Mouse (Mus musculus) liver, postnatal 0 days (tissue): Measurements from ENCODE around the gene Ube2t. TPM values are rescaled to one million over a fixed set of nuclear protein-coding genes. Genes with fewer than 3 reads are reported as not detected.

ENCODE experiments used
- ATAC-seq: fragments of 200-750 bp; cut with Nextera tagmentation; 2 replicates; pipeline ENCODE4 v1.8.0; 2017; ENCODE audit warnings: mild to moderate bottlenecking, moderate library complexity
- DNase-seq: peaks from one replicate; pipeline ENCODE4 v3.0.0-alpha.2; 2016
- H3K27ac ChIP-seq: fragments of 300-500 bp; sonication (generic); 2 replicates; pipeline ENCODE4 v1.5.1; 2014; ENCODE audit warnings: antibody characterized with exemption, moderate library complexity, mild to moderate bottlenecking, low read depth
- H3K27me3 ChIP-seq: fragments of 300-500 bp; sonication (generic); 2 replicates; pipeline ENCODE4 v1.6.1; 2014; ENCODE audit warnings: low read length, control low read depth, mixed read lengths; ENCODE audit not compliant: insufficient read depth
- H3K36me3 ChIP-seq: fragments of 300-500 bp; sonication (generic); replicated peaks from 2 replicates; pipeline ENCODE4 v1.6.1; 2014; ENCODE audit warnings: mild to moderate bottlenecking, control low read depth, low read length, moderate library complexity, mixed read lengths; ENCODE audit not compliant: insufficient read depth
- H3K4me1 ChIP-seq: fragments of 300-500 bp; sonication (generic); 2 replicates; pipeline ENCODE4 v1.6.1; 2014; ENCODE audit warnings: antibody characterized with exemption, mild to moderate bottlenecking, control low read depth; ENCODE audit not compliant: insufficient read depth
- H3K4me2 ChIP-seq: fragments of 300-500 bp; sonication (generic); 2 replicates; pipeline ENCODE4 v1.6.1; 2014; ENCODE audit warnings: low read depth, mild to moderate bottlenecking, low read length, moderate library complexity, mixed read lengths
- H3K4me3 ChIP-seq: fragments of 300-500 bp; sonication (generic); 2 replicates; pipeline ENCODE4 v1.5.1; 2014; ENCODE audit warnings: low read depth, low read length
- H3K9ac ChIP-seq: fragments of 300-500 bp; sonication (generic); replicated peaks from 2 replicates; pipeline ENCODE4 v1.6.1; 2014; ENCODE audit warnings: mild to moderate bottlenecking, moderate library complexity
- H3K9me3 ChIP-seq: fragments of 300-500 bp; sonication (generic); 2 replicates; pipeline ENCODE4 v1.6.1; 2016; ENCODE audit warnings: mild to moderate bottlenecking, control low read depth, low read length, mixed read lengths
- CTCF ChIP-seq: sonication (generic); IDR thresholded peaks from 2 replicates; pipeline ENCODE4 v1.5.1; 2016; ENCODE audit warnings: antibody characterized with exemption, low read depth
- EP300 ChIP-seq: IDR thresholded peaks from 2 replicates; pipeline ENCODE4 v1.6.1; 2016; ENCODE audit warnings: antibody characterized with exemption, low read depth, mild to moderate bottlenecking
- WGBS: fragments of 180-500 bp; shearing (Covaris S2); extraction: QIAGEN DNeasy Blood & Tissue Kit; methylation state at CpG from one replicate; pipeline ENCODE4 v1.1.7; 2014; ENCODE audit not compliant: insufficient replicate concordance; 5-methylcytosine and 5-hydroxymethylcytosine counted together
- polyA plus RNA-seq: library from polyadenylated mRNA; unstranded; fragments of >200 nt; fragmentation: Nextera tagmentation; extraction: Ambion mirVana; gene quantifications from 2 replicates; pipeline ENCODE4 v1.2.1, GENCODE M21; 2015

The Ube2t gene
- polyA plus RNA-seq, 1 experiment from 2014 or later: 17.6 TPM

DNA sequence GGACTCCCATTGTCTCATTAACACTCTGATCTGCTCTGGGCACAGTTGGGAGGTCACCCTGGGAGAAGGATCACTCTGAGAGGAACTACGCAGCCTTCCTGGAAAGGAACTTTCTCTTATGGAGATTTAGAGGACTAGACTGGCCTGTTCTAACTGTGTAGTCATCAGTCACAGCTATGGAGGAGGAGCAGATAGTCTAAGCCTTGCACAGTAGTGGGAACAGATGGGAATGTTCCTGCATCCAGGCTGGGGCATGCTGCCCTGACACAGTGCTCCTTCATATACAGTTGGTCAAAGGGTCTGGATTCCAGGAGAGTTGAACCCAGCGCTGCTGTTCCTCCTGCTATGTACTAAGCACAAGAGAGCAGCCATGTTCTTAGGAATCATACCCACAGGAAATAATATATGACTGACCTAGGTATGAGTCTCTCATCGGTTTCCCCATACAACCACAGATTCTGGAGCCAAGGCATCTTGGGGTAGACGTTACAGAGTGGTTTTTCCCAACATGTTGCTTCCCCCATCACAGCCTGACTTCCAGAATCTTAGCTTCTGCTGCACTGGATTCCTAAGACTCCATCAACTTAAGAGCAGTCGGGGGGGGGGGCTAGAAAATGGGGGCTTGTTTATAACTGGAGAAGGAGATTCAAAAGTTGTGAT, 58.0 kb downstream of the Ube2t start:
- 62% methylated on average over 5 of the region's 5 CpGs for WGBS
- H3K27ac ChIP-seq: no peak overlapping the region

DNA sequence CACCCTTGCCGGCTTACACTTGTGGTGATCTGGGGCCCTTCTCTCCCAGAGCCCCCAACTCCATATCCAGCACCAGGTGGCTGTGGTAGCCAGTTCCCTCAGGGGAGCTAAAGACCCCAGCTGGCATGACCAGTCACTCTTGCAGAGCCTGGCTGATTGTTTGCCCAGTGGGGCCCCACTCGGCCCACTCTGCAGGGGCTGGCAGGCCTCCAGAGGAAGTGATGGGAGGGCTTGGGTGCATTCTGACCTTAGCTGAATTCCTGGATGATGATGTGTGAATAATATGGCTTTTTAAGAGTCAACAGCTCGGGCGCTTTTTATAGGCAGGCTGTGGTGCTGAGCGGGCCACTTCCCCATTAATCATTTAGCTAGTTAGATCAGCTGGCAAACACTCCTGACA, 58.6 kb downstream of the Ube2t start:
- H3K4me3 ChIP-seq: no peak overlapping the region
- H3K4me1 ChIP-seq: peaks cover 4% of the 10 kb centered on the region; the same call in 1 of the 2 replicates
- no peaks in the 10 kb centered on the region for H3K27me3 ChIP-seq
- DNase-seq (peak; percentile 30), ATAC-seq (no peak)
- no peak for TF ChIP-seq EP300
- TF ChIP-seq CTCF: no peak
- no peak overlapping the region for H3K4me2 ChIP-seq
- no peaks in the 10 kb centered on the region for H3K36me3 ChIP-seq
- 22% methylated on average over 5 of the region's 5 CpGs for WGBS
- H3K9me3 ChIP-seq: no peaks in the 10 kb centered on the region
- H3K9ac ChIP-seq: no peak overlapping the region
- no peak overlapping the region for H3K27ac ChIP-seq

More for the DNA sequence above, 58.0 kb downstream of the Ube2t start:
- Histone ChIP-seq H3K4me1 (peaks cover 4% of the 10 kb centered on the region; the same call in 1 of the 2 replicates), H3K9me3 (no peaks in the 10 kb centered on the region), H3K4me3 (no peak overlapping the region), H3K4me2 (no peak overlapping the region), H3K9ac (no peak overlapping the region), H3K27me3 (no peaks in the 10 kb centered on the region), H3K36me3 (no peaks in the 10 kb centered on the region)
- ATAC-seq (no peak), DNase-seq (no peak)
- TF ChIP-seq CTCF: no peak
- no peak for TF ChIP-seq EP300

DNA sequence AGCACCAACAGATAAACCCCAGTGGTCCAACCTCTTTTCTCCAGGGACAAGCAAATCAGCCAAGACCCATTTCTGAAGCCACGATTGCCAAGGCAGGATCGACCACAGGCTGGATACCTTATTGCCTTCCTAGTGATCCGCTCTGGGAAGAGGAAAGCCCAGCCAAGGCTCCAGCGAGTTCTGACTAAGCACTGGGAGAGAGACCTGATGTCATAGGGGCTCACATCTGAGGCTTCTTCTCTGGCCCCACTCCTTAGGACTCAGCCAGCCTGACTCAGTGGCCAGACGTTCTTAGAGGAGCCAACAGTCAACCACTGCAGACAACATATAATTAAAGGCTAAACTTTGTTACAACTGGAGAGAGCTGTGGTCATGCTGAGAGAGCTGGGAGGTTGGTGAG, 59.6 kb downstream of the Ube2t start:
- no peak overlapping the region for H3K9ac ChIP-seq
- H3K4me3 ChIP-seq: no peak overlapping the region
- no peaks in the 10 kb centered on the region for H3K27me3 ChIP-seq
- H3K27ac ChIP-seq: no peak overlapping the region
- 53% methylated on average over 5 of the region's 5 CpGs for WGBS
- DNase-seq (no peak), ATAC-seq (no peak)
- H3K36me3 ChIP-seq: no peaks in the 10 kb centered on the region
- TF ChIP-seq CTCF (no peak), EP300 (no peak)
- no peak overlapping the region for H3K4me2 ChIP-seq
- H3K4me1 ChIP-seq: peaks cover 4% of the 10 kb centered on the region; the same call in 1 of the 2 replicates
- H3K9me3 ChIP-seq: no peaks in the 10 kb centered on the region

DNA sequence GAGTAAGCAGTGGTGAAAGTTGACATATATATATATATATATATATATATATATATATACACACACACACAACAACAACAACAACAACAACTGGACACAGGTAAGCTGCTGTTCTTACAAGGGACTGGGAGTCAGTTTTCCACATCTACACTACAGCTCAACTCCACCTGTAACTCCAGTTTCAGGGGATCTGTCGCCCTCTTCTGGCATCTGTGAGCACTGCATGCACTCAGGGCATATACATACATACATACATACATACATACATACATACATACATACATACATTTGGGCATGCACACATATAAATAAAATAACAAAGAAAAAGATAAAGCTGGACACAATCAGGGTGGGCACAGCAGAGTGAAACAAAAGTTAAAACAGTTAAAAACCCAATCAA, 61.2 kb downstream of the Ube2t start:
- 68% methylated on average over 1 of the region's 1 CpGs for WGBS
- TF ChIP-seq CTCF (peak; percentile 39; the same call in 1 of the 2 replicates), EP300 (no peak)
- Histone ChIP-seq H3K9me3 (0 out of 2 replicates have a peak, but pooled peaks cover 6% of the 10 kb centered on the region), H3K9ac (no peak overlapping the region), H3K27me3 (no peaks in the 10 kb centered on the region), H3K36me3 (no peaks in the 10 kb centered on the region), H3K4me2 (no peak overlapping the region), H3K4me3 (no peak overlapping the region), H3K27ac (no peak overlapping the region), H3K4me1 (peaks cover 4% of the 10 kb centered on the region; the same call in 1 of the 2 replicates)
- DNase-seq (no peak), ATAC-seq (no peak)

Other genes with a start within 250 kb of the Ube2t start
- 0.93 and 1.4 TPM in 2 replicates for gene Ppp1r12b, start 6.6 kb upstream of the Ube2t start, polyA plus RNA-seq
- 0.06 and 0.32 TPM in 2 replicates for gene Lgr6, start 142.7 kb downstream of the Ube2t start, polyA plus RNA-seq
- gene Ptpn7, start 170.1 kb downstream of the Ube2t start, polyA plus RNA-seq: 5.4 and 6.7 TPM in 2 replicates
- 11.3 and 12.5 TPM in 2 replicates for gene Arl8a, start 184.3 kb downstream of the Ube2t start, polyA plus RNA-seq
- not detected in 2 replicates for gene Gpr37l1, start 205.1 kb downstream of the Ube2t start, polyA plus RNA-seq